In genomic region chr1:90928575-90928934, GRCm38 (mm10) we compare ENCODE assay signal across 9 mouse cellular contexts. TPM values are rescaled to one million over a fixed set of nuclear protein-coding genes. Genes with fewer than 3 reads are reported as not detected.
DNase-seq lines count a peak whose midpoint lies in the region; ATAC-seq and TF ChIP-seq lines count a peak whose summit lies in the region.
"Had no signal": no experiment of that assay in that cellular context is flagged by ENCODE, and none has a peak within 500 bp of the region (broad histone marks: within the 10 kb centered on the region; RNA-seq: fewer than 3 reads in every experiment).

No protein-coding gene starts in this region.

- no peak for DNase-seq in Patski (ENCODE audit: low read depth, low spot score)
- DNase-seq in cerebellum, adult 9-11 months = peak; percentile 41
- DNase-seq in frontal cortex, postnatal 14 days (ENCODE audit: low spot score in 2 of 2) = peak; percentile 72 to 87
- peak; percentile 84 to 90 for DNase-seq in layer of hippocampus, postnatal 14 days (ENCODE audit: low spot score in 2 of 2)
- DNase-seq in lung, postnatal 25 days (ENCODE audit: low spot score) = peak; percentile 87
- DNase-seq in right cerebral cortex, adult 2 months (ENCODE audit: low spot score in 2 of 2) = peak; percentile 90 to 91
- peak; percentile 89 for DNase-seq in urinary bladder, postnatal 14 days (ENCODE audit: low spot score)

- H3K9ac ChIP-seq in hindbrain, embryonic 12.5 days = no peak overlapping the region

- 6% methylated on average over 6 of the region's 6 CpGs for WGBS in hindbrain, embryonic 12.5 days

- TF ChIP-seq CTCF in Patski (IDR thresholded peaks at IDR 0.05) = peak; percentile 88

- H3K4me2 ChIP-seq in hindbrain, embryonic 12.5 days (replicated peaks) = peak overlapping the region; percentile 54

- CTCF ChIA-PET in Patski (lab: Charles Lee) = interaction anchor here (0.7 to 1.4 kb wide), 5 partner anchors 12 to 28 kb away, joined by 3 to 8 read pairs (median 4); no protein-coding TSS in a partner anchor

- ATAC-seq in Patski = no peak
- 0 out of 2 replicates have a peak, but pooled peaks have one; percentile 67 for ATAC-seq in hindbrain, embryonic 12.5 days (ENCODE audit: low FRiP score)

- peaks cover 3% of the 10 kb centered on the region; the same call in 1 of the 2 replicates for H3K4me1 ChIP-seq in hindbrain, embryonic 12.5 days

- peak overlapping the region; percentile 8; the same call in 1 of the 2 replicates for H3K4me3 ChIP-seq in hindbrain, embryonic 12.5 days

- no peaks in the 10 kb centered on the region for H3K36me3 ChIP-seq in hindbrain, embryonic 12.5 days

- in situ Hi-C loops in Patski (cut with MboI; ENCODE audit: low pct_unique_long_range_greater_than_20kb) = no loop called here

- no peak overlapping the region for H3K27ac ChIP-seq in hindbrain, embryonic 12.5 days

- POLR2A ChIA-PET in Patski (lab: Charles Lee) = no interaction called here

- H3K27me3 ChIP-seq in Patski = no peaks in the 10 kb centered on the region
- H3K27me3 ChIP-seq in hindbrain, embryonic 12.5 days = peaks cover 7% of the 10 kb centered on the region

- H3K9me3 ChIP-seq in hindbrain, embryonic 12.5 days (replicated peaks) = no peaks in the 10 kb centered on the region

RNA-seq across cellular contexts. Expression of gene Mlph, which starts 13.7 kb away (rescaled TPM):
- polyA plus RNA-seq in Patski (2021) = 0.03 TPM
- 0.09 and 0.22 TPM in 2 replicates for polyA plus RNA-seq in hindbrain, embryonic 12.5 days (2016; fragmentation: Nextera tagmentation; extraction: Ambion mirVana)
- 1 to 10 TPM in 1 of 2 experiments, under 1 TPM in 1; 0.94 to 1.5 TPM for total RNA-seq in layer of hippocampus, postnatal 14 days (2021)
- total RNA-seq: neutrophil, adult 5-6 weeks had no signal

RNA-seq across cellular contexts. Expression of gene Prlh, which starts 24.4 kb away (rescaled TPM):
- polyA plus RNA-seq in Patski (2021) = not detected
- not detected in 2 replicates for polyA plus RNA-seq in hindbrain, embryonic 12.5 days (2016; fragmentation: Nextera tagmentation; extraction: Ambion mirVana)
- total RNA-seq in layer of hippocampus, postnatal 14 days (2021) = not detected
- total RNA-seq: neutrophil, adult 5-6 weeks had no signal

RNA-seq across cellular contexts. Expression of gene Rab17, which starts 40.9 kb away (rescaled TPM):
- 1.3 TPM for polyA plus RNA-seq in Patski (2021)
- polyA plus RNA-seq in hindbrain, embryonic 12.5 days (2016; fragmentation: Nextera tagmentation; extraction: Ambion mirVana) = 0.64 and 0.71 TPM in 2 replicates
- not detected for total RNA-seq in layer of hippocampus, postnatal 14 days (2021)
- total RNA-seq: neutrophil, adult 5-6 weeks had no signal
